Mouse (Mus musculus) G1E-ER4 (cell line): ENCODE data around the gene Nfatc2ip. TPM values are rescaled to one million over a fixed set of nuclear protein-coding genes. Genes with fewer than 3 reads are reported as not detected.

Experiments used
- GATA1 ChIP-seq: IDR thresholded peaks from one replicate; pipeline ENCODE4 v1.8.0; 2012; ENCODE audit warnings: low read length, inconsistent platforms
- polyA plus RNA-seq: library from polyadenylated mRNA; stranded (reverse); fragments of >175 nt; gene quantifications from 2 replicates; pipeline ENCODE4 v1.2.3, GENCODE M21; 2012

Gene Nfatc2ip
- 5.3 and 5.9 TPM in 2 replicates for polyA plus RNA-seq

GRCm38 (mm10) chr7:126396298-126397119 lies at the start of gene Nfatc2ip:
TSS of gene Nfatc2ip (minus strand) at chr7:126396737.
- no peak for TF ChIP-seq GATA1

- no peak for TF ChIP-seq GATA1
Observed at GRCm38 (mm10) chr7:126446217-126446616, 49.7 kb upstream of the Nfatc2ip start.

- no peak for TF ChIP-seq GATA1
Observed at GRCm38 (mm10) chr7:126445104-126445815, 48.7 kb upstream of the Nfatc2ip start.

DNA sequence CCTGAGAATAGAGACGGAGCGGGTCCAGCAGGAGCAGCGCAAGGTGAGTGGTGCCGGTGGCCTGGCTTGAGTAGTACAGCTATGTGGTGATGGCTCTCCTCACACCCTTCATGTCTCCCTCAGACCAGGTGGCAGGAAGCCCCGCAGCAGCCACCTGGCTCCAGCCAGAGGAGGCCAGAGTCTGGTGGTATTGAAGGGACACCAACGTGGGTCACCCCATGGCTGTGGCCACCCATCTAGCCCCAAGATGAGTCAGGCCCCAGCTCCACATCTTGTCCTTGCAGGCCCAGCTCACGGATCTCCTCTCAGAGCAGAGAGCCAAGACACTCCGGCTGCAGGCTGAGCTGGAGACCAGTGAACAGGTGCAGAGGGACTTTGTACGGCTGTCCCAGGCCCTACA lies 48.0 kb upstream of the Nfatc2ip start:
- TF ChIP-seq GATA1: no peak

DNA sequence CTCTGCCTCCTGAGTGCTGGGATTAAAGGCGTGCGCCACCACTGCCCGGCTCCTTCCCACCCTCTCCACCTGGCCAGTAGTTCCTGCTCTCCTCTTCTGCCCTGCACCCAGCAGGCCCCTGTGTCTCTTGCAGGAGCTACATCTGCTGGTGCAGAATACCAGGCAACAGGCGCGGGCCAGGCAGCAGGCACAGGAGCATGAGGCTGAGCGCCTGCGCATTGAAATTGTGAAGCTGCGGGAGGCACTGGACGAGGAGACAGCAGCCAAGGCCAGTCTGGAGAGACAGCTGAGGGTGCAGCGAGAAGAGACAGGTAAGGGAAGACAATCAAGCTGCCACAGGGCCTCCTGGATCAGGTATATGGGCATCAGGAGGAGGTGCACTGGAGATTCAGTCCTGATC lies 47.5 kb upstream of the Nfatc2ip start:
- no peak for TF ChIP-seq GATA1

DNA sequence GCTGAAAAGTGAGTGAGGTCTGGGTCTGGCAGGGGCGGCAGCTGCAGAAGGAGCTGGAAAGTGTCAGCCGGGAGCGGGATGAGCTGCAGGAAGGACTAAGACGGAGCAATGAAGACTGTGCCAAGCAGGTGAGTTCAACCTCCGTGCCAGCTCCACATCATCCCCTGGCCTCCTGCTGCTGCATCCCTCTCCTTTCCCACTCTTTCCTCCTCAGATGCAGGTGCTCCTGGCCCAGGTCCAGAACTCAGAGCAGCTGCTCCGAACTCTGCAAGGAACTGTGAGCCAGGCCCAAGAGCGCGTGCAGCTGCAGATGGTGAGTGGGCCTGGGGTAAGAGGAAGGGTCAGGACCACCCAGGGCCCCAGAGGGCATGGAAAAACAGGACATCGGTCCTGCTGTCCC lies 43.6 kb upstream of the Nfatc2ip start:
- TF ChIP-seq GATA1: no peak

DNA sequence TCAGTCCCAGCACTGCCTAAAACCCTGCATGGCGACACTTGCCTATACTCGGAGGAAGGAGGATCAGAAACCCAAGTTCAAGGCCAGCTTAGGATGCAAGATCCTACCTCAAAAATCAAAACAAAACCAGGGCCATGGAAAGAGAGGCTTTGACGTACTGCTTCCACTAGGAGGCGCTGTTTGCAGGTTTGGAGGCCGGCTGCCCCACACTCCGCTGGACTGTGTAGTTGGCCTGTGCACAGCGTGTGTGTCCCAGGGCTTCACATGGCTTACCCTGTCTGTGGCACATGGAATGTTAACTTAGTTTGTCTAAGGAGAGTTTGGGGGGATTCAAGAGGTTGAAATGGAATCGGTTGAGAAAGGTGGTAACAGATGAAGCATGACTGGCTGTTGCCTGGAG lies 40.3 kb upstream of the Nfatc2ip start:
- no peak for TF ChIP-seq GATA1

GRCm38 (mm10) chr7:126435801-126436200 lies 39.3 kb upstream of the Nfatc2ip start:
- no peak for TF ChIP-seq GATA1

DNA sequence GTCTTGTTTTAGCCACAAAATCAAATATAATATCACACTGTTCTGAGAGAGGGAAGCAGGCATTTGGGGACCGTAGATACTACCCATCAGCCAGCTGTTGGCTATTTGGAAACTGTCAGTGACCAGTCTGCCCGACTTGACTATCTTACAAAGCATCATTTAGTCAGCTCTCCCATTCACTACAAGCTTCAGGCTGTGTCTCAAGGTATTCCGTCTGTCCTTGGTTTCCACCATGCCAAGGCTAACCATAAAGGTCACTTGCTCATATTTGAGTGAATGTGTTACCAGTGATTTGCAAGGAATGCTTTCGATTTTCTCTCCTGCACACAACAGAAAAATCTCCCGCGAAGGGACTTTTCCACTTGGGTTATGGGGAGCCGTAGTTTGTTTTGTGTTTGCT lies 38.2 kb upstream of the Nfatc2ip start:
- no peak for TF ChIP-seq GATA1

GRCm38 (mm10) chr7:126430167-126430566 lies 33.6 kb upstream of the Nfatc2ip start:
- no peak for TF ChIP-seq GATA1

DNA sequence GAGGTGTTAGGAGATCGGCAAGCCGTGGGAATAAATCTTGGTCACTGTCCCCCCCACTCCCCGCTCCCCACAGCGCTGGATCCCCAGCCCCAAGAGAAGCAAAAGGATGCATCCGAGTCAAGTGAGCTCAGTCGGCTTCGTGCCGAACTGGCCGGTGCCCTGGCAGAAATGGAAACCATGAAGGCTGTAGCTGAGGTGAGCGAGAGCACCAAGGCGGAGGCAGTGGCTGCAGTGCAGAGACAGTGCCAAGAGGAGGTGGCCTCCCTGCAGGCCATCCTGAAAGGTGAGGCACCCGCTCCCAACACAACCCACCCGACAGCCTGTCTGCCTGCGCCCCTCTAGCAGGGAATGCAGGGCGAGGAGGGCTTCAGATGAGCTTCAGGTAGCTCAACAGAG lies 33.0 kb upstream of the Nfatc2ip start:
- TF ChIP-seq GATA1: no peak

DNA sequence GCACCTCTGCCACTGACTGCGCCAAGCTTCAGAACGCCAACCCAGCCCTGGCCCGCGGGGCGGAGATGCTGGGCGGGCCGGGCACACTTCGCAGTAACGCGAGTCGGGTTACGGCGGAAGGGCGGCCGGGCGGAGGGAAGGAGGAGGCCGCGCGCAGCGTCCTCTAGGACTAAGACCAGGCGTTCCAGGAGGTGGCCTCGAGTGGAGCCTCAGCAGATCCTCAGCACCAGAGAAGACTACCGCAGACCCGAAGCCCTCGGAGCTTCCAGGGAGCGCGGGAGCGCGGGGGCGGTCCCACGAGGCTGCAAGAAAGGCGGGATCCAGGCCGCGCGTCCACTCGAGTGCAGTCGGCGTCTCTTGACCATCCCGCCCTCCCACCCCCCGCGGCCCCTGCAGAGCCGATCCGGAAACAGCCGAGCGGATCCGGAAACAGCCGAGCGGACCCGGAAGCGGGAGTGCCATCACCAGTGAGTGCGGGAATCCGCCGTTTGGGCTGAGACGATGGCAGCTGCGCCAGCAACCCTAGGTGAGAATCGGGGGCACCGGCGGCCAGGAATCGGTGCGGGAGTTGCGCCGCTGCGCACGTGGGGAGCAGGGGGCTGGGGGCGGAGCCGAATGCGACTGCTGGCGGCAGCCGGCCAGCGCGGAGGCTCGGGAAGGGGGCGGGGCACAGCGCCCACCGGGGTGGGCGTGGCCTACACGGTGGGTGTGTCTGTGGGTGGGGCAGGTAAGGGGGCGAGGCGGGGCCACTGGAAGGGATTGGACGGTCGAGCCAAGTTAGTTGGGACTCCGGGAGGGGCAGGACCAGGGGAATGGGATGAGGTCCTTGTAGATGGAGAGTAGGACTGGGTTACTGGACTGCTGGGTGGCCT lies 32.3 kb upstream of the Nfatc2ip start, which contains the start of gene Rabep2:
Rabep2 (plus strand) TSS at position 129 of the 872 bp plus-strand sequence.
- TF ChIP-seq GATA1: no peak

DNA sequence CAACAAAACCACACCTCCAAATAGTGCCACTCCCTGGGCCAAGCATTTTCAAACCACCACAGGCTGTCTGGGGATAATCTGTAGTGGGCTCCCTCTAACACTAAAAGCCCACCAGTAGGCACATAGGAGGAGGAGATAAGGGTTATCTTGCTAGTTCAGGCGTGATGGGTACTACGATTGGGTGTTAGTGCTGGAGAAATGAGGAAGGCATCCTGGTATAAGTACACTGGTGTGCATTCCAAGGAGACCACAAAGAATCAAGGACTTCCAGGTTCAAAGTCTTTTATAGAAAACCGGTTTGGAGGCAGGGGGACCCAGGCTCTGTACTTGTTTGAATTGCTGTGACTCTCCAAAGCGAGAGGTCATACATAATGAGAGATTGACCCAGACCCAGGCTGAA lies 31.6 kb upstream of the Nfatc2ip start:
- peak; percentile 53 for TF ChIP-seq GATA1

DNA sequence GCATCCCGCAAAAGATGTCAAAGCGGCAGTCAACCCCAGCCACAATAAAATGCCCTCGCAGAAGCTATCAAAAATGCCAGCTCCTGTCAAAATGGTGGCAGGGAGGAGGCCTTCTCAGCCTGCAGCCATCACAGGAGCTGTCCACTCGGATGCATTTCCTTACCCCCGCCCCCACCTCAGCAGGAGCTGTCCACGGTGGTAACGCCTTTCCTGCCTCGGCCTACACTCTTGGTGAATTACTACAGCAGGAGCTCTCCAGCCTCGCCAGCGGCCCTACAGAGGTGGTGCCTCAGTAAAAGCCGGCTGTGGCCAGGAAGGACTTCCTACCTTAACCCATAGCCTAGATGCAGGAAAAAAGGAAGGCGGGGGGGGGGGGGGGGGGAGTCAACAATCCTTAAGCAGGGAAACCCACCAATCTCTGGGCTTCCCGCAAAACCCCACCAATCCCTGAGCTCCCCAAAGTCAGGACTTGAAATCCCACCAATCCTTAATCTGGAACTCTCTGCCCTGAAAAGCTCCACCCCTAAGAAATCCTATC lies 30.9 kb upstream of the Nfatc2ip start:
- no peak for TF ChIP-seq GATA1

DNA sequence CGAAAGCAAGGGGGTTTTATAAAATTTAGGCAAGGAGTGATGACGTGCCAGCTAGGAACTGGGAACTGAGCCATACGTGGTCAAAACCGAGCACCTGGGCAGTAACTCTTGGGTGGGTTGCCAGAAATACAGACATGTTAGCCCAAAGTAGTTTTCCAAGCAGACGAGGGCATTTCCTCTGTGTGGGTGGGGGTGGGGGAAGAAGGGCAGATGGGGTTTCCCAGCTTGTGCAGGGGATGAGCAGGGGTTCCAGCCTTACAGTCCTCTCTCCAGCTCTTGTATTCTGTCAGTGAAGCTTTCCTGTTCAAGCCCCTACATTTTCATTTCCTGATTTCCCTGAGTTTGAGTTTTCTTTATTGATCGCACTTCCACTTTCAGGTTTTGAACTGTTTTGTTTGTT lies 27.6 kb upstream of the Nfatc2ip start:
- no peak for TF ChIP-seq GATA1
